Mouse (Mus musculus): ENCODE data around the gene Icam5.

DNA sequence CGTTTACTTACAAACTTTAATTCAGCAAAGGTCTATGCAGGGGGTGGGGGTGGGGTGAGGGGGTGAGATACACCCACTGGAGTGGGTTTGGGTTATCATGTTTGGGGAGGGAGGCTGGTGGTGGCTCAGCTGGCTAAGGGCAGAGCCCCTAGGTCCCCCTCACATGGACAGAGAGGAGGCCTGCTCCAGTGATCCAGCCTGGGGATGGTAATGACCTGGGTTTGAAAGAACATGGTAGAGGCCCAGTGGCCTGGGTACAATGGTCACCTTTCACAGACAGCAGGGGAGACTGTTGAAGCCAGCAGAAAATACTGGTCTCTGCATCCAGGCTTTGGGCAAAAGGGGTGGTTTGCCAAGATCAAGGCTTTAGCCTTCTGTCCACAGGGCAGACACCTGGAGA is 42.3 kb downstream of the Icam5 start:
- no peak for TF ChIP-seq POLR2A (IDR thresholded peaks at IDR 0.05; ENCODE audit: insufficient read depth, low read depth, low read length)
- TF ChIP-seq CTCF (IDR thresholded peaks at IDR 0.05): no peak

Measured in heart, adult 2 months (tissue).